Mouse (Mus musculus) adrenal gland, adult 8-10 months (tissue): Measurements from ENCODE around the gene Slc39a12. TPM values are rescaled to one million over a fixed set of nuclear protein-coding genes. Genes with fewer than 3 reads are reported as not detected.

ENCODE experiments used
- total RNA-seq, 4 experiments: library from RNA; stranded (reverse); gene quantifications; 2 replicates each; pipeline ENCODE4 v1.2.4; 2022

Gene Slc39a12
- total RNA-seq, 4 experiments from 2014 or later: 0.12 to 0.62 (median 0.26) TPM

Other genes with a start within 250 kb of the Slc39a12 start
- gene Tmem236, start 213.8 kb upstream of the Slc39a12 start, total RNA-seq: under 1 TPM in 3 of 4 experiments, not detected in 1; 0.10 to 0.12 (median 0.11) TPM
- 10 to 100 TPM; 15.2 to 32.1 (median 23.1) TPM for gene Mrc1, start 158.9 kb upstream of the Slc39a12 start, total RNA-seq
- 10 to 100 TPM; 49.9 to 73.1 (median 57.5) TPM for gene Cacnb2, start 214.8 kb downstream of the Slc39a12 start, total RNA-seq